Mouse (Mus musculus) adrenal gland, postnatal 0 days (tissue): Measurements from ENCODE around the gene Pitx2. TPM values are rescaled to one million over a fixed set of nuclear protein-coding genes. Genes with fewer than 3 reads are reported as not detected.

Experiments
- polyA plus RNA-seq: library from polyadenylated mRNA; unstranded; fragments of >200 nt; fragmentation: Nextera tagmentation; extraction: Ambion mirVana; gene quantifications from 2 replicates; pipeline ENCODE4 v1.2.1, GENCODE M21; 2015

Pitx2 gene
- polyA plus RNA-seq = 0.79 and 0.82 TPM in 2 replicates

DNA sequence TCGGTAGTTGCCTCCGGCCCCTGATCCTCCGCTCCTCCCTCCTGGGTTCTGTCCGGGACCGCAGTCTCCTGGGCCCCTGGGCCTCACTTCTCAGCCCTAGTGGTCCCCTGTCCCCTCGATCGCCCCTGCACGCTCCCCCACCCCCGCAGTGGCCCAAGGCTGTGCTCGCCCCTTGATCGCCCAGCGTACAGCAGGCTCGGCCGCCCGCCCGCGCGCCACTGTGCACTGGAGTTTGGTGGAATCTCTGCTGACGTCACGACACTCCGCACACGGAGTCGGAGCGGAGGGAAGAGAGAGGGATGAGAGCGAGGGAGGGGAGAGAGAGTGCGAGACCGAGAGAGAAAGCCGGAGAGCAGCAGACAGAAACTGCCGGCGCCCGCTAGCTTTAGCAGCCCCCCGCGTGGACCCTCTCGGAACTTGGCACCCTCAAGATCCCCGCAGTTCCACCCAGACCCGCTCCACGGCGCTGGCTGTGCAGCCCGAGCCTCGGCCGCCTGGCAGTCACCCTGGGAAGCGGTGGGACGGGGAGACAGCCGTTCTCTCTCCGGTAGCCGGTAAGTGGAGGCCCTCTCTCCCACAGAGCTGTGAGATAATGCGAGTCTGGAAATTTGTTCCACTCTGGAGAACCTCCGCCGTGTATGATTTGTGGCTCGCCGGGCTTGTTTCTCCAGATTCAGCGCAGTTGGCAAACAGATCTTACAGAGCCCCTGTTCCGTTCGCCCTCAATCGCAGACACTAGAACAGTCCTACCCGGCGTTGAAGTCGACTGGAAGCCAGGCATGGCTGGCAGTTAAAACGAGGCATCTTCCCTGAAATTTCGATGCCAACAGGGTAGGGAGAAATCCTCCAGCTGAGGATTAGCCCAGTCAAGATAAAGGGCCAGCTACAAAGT is at the start of gene Pitx2:
Gene Pitx2, plus strand, starts transcription at position 270 of the 892 bp plus-strand sequence.

Other genes with a start within 250 kb of the Pitx2 start
- gene Enpep, start 132.8 kb downstream of the Pitx2 start, polyA plus RNA-seq = 9.1 and 12.2 TPM in 2 replicates